Mouse (Mus musculus): ENCODE results near the gene Ap1ar.
"Not testable (repeated sequence)": the region's sequence is repeated elsewhere in the genome, so short reads cannot be mapped to it uniquely, and the experiment has no call there.

Ap1ar gene

DNA sequence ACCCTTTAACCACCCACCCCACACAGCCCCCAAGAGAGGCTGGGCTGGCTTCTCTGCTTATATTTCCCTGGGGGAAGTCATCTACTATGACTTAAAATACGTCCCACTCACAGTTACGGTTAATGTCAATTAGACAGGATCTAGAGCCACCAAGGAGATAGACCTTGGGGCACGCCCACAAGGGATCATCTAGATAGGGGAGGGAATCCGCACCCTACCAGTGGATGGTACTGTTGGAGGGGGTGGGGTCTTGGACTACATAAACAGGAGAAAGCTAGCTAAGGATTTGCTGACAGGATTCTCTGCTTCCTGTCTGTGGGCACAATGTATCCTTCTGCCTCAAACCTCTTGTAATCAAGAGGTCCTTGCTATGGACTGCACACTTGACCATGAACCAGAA lies 32.9 kb downstream of the Ap1ar start:
- in situ Hi-C loops (cut with MboI, MseI) = loop anchor here in 1 of 2 experiments (10.0 kb wide), 1 partner anchor 1920 kb away; no protein-coding TSS in a partner anchor

DNA sequence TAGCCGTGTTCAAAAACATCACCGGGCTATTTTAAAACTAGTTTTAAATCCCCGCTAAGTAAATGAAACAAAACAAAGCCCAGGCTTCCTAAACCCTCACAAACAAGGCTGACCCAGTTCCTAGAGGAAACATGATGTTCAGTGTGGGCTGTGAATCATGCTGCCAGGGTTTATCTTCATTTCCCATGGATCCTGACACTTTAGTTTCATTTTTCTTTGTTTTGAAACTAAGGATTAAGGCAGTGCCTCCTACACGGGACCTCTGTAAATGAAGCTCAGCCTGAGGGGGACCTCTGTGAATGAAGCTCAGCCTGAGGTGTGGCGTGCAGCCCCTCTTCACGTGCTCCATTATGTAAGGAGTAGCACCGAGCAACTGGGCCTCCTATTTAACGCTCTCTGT lies 34.5 kb downstream of the Ap1ar start:
- in situ Hi-C loops (cut with MboI, MseI) = loop anchor here in 1 of 2 experiments (10.0 kb wide), 1 partner anchor 1918 kb away; no protein-coding TSS in a partner anchor

DNA sequence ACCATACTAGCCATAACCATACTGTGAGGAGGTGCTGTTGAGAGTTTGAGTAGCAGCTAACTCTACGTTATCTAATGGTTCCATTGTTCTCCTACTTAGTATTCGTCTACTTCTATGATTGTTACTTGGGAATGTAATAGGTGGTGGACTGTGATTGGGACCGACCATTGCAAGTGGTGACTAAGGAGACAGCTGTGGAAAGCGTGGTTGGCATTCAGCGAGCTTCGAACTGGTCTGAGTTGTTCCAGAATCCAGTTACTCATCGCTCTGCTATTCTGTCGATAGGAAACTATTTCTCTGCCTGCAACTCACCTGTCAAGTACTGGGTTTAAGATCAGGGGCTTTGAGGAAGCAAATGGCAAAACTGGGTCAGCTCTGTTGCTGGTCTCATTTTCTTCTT lies 36.2 kb downstream of the Ap1ar start:
- in situ Hi-C loops (cut with MboI, MseI) = loop anchor here in 1 of 2 experiments (10.0 kb wide), 1 partner anchor 1916 kb away; no protein-coding TSS in a partner anchor

DNA sequence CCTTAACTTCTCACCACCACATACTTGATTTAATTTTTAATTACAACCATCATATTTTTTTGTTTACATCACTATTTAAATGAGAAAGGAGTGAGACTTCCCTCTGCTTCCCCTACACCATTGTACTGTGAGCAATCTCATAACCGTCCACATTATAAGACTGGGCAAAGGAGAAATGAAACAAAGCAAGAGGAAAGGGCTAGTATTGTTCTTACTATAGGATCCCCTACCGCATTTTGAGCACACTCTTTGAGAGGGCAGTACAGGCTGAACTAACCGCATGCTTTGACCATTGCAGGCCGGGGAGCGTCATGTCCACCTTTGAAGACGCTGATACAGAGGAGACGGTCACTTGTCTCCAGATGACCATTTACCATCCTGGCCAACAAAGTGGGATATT lies 41.1 kb downstream of the Ap1ar start:
- in situ Hi-C loops (cut with MboI, MseI) = no loop called here

DNA sequence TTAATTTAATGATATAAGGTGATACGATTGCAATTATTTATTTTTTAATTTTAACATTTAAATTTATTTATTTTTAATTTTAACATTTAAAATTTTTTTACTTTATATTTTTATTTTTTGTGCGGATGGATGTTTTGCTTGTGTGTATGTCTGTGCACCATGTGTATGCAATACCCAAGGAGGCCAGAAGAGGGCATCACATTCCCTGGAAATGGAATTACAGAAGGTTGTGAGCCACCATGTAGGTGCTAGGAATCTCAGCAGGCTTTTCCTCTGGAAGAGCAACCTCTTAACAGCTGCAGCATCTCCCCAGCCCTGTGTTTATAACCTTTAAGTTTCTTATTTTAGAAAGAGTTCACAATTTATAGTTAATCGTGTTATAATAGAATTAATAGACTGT lies 41.6 kb downstream of the Ap1ar start:
- in situ Hi-C loops (cut with MboI, MseI) = no loop called here

DNA sequence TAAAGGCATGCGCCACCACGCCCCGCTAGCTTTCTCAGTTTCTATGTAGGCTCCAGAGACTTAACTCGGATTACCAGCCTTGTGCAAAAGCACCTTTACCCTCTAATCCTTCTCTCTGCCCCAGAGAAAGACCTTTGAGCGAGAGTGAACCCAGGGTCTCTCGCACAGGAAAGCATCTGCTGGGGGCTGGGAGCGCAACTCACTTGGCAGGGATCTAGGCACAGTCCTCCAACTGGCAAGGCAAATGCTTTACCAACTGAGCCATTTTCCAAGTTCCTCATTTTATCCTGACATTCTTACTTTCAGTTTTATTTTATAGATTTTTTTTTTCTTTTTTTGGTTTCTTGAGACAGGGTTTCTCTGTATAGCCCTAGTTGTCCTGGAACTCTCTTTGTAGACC lies 44.3 kb downstream of the Ap1ar start:
- in situ Hi-C loops (cut with MboI, MseI) = no loop called here

DNA sequence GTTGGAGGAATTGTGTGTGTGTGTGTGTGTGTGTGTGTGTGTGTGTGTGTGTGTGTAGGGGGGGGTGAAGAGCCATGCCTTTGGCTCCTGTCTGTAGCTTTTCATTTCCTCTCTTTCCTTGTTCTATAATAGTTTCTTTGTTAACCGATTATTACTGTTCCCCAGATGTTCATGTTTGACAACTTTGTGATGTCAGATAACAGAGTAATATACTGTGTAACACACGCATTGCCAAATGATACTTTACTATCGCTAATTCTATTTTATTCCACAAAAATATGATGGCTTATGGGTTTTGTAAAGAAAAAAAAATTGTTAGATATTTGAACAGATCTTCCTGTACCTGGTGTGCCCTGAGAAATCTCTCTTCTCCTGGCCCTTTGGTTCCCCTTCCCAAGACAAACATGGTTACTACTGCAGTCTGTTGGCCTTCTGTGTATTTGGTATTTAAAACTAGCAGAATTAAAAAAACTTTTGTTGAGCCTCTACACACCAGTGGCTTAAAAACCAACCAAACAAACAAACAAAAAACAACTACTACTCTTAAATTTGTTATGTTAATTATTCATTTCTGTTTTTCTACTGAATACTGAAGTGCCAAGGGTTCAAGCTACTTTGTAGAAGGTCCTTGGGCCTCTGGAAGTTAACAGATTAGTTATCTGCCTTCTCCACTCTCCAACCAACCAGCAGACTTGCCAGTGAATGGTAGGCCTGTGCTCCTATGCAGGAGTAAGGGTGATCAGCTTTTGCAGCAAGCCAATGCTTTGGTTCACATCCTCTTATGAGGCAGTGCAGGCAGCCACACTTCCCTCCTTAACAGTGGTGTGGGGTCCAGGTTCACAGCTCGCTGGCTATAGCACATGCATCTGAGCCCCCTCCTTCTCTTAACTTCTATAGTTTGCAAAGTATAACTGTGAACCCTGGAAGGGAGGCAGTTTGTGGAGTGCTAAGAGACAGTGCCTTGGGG lies 45.4 kb downstream of the Ap1ar start:
- in situ Hi-C loops (cut with MboI, MseI) = no loop called here

DNA sequence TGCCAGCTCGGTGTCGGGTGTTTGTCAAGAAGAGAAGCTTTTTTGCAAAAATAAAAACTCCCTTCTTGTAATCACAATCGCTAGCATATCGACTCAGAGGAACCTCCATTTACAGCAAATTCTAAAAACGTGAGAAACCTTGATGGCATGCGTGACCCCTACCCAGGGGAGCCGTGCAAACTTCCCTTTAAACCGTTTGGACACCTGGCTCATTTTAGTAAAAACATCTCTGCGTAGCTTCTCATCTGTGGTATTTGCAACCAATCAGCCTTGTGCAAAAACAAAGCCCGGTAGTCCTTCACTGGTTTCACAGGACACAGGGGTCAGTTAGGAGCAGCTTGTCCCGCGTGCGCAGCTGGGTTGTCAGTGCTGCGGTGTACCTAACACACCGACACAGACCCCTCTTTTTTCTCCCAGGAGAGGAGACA lies 46.3 kb downstream of the Ap1ar start:
- in situ Hi-C loops (cut with MboI, MseI) = no loop called here

DNA sequence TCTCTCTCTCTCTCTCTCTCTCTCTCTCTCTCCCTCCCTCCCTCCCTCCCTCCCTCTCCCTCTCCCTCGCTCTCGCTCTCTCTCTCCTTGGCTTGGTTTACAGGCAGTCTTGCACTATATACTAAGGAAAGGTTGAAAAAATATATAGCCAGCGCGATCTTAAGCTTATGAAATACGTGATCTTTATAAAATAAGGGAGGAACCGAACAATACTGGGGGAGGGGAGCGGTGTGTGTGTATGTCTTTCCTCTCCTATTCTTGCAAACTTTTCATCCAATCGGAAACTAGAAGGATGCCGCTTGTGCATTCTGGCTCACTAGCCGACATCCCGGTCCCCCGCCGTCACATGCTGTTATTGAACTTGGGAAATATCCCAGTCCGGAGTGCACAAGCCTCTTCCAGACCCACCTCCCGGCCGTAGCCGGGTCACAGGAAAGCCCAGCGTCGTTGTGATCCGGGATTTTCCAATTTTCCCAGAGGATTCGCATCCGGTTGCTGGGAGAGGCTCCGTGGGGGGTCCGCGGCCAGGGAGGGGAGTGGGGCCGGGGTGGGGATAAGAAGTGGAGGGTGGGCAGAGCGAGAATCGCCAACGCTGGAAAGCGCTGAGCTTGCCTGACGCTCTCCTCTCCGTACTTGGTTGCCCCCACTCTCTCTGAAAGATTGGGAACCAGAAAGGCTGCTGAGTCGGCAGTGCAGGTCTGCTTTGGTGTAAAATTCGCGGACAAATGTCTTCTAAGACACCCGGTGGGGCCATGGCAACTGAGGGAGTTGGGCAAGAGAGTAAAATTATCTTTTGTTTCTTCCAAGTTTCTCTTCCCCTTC lies 46.9 kb downstream of the Ap1ar start:
- in situ Hi-C loops (cut with MboI, MseI) = no loop called here

DNA sequence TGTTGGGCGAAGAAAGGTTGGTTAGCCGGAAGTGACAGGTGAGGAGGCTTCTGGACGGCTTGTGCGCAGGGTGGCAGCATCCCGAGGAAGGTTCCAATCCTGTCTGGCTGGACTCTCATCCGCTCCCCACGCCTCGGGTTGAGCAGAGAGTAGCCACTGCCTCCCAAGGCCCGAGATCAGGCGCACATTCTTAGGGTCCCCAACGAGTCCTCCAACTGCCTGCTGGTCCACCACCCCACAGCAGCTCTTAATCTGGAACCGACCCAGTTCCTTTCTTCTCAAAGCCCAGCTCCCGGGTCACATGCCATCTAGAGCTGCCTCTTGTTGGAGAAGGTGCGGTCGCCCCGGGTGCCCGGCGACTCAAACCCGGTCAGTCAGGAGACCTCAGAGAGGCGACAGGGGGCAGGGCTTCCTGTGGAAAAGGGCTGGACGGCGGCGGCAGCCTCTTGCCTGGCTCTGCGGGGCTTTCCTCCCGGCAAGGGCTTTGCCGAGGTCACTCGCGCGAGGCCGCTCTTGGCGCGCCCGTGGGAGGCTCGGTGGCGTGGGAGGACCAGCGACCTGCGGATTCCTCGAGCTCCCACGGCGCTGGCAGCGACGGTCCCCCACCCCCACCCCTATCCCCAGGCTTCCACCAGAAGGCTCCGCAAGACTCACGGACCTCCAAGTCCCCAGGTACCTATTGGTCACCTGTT lies 47.7 kb downstream of the Ap1ar start, which contains the start of gene Tifa:
Gene Tifa, plus strand, starts transcription at position 306 of the 692 bp plus-strand sequence.
- in situ Hi-C loops (cut with MboI, MseI) = no loop called here

DNA sequence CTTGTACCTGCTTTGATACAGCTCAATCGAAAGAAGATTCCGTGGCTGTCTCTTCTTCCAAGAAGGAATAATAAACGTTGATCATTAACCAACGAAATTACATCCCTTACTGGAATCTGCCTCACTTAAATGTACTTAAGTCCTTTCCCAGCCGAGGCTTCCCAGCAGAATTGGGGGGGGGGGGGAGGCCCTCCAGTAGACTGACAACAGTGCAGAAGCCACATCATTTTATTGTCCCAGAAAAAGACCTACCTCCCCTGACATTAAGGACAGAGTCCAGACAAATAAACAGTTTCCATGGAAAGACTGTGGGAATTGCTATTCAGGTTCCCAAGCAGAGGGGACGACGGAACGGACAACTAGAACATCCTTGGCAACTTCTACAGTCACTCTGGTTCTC lies 48.4 kb downstream of the Ap1ar start:
- in situ Hi-C loops (cut with MboI, MseI) = no loop called here

DNA sequence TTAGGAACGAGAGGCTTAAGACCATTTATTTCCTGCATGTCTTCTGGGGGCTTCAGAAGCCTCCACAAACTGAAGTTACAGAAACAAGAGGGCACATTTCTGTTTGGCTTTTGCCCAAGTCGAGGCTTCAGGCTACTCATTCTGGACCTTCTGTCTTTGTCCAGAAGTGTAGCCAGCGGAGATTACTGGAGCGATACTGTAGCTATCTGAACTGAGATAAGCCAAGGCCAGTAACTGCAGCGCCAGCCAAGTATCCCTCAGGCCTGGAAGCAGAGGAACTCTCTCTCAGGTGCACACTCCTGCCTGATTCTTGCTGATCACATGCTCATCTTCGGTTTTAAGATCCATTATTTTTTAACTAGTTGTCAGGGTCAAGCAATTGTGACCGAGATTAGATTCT lies 49.3 kb downstream of the Ap1ar start:
- in situ Hi-C loops (cut with MboI, MseI) = no loop called here

DNA sequence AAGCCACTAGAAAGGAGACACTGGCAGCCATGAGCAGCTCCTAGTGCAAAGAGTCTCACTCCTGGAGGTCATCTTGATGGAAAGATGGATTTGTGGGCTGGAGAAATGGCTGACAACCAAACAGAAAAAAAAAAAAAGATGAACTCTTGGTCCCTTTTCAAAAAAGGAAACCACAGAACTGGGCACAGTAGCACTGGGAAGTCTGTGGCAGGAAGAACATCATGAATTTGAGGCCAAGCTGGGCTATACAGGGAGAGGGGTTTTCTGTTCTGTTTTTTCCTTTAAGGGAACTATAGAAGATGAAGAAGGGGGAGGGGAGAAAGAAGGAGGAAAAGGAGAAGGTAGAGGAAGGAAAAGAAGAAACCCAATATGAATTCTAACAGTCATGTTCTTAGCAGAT lies 50.3 kb downstream of the Ap1ar start:
- in situ Hi-C loops (cut with MboI, MseI) = no loop called here

DNA sequence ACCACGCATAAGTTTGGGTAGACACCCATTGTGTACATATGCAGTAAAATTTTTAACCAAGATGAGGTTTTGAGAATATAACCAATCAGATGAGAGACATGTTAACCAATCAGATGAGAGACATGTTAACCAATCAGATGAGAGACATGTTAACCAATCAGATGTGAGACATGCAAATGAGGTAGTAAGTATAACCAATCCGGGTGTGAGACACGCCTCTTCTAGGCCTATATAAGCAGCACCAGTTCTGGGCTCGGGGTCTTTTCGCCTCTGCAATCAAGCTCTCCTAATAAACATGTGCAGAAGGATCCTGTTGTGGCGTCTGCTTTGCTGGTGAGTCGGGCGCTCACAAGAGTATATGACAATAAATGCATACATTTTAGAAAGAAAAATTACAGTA lies 53.6 kb downstream of the Ap1ar start:
- in situ Hi-C loops (cut with MboI, MseI) = not testable (repeated sequence)

DNA sequence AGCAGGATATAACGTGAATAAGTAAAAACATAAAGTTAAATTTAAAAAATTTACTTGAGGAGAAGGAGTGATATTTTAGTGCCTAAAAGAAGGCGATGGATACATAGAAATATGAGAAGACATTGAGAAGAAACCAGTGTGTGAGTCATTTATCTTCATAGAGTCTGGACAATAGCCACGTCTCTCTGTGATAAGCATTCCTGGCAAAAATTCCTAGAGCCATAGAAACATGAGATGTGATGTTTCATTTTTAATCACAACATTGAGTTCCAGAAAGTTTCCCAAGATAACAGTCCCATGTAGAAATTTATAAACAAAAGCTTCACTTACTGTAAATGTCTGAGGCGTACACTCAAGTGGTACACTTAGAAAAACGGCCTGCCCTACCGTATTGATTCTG lies 54.4 kb downstream of the Ap1ar start:
- in situ Hi-C loops (cut with MboI, MseI) = no loop called here

DNA sequence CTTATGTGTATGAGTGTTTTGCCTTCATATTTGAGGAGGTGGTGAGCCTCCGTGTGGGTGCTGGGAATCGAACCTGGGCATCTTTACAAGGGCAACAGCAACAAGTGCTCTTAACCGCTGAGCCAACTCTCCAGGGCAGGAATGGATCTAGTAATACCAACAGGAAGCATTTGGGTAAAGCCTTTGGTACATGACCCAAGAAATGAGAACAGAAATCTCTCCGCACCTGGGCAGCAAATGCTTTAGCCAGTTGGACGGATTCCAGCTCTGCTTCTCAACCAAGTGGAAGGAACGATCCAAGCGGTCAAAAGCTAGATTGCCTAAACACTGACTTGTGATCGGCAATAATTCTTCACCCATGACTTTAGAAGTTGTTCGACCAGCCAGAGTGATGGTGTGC lies 56.4 kb downstream of the Ap1ar start:
- in situ Hi-C loops (cut with MboI, MseI) = no loop called here

DNA sequence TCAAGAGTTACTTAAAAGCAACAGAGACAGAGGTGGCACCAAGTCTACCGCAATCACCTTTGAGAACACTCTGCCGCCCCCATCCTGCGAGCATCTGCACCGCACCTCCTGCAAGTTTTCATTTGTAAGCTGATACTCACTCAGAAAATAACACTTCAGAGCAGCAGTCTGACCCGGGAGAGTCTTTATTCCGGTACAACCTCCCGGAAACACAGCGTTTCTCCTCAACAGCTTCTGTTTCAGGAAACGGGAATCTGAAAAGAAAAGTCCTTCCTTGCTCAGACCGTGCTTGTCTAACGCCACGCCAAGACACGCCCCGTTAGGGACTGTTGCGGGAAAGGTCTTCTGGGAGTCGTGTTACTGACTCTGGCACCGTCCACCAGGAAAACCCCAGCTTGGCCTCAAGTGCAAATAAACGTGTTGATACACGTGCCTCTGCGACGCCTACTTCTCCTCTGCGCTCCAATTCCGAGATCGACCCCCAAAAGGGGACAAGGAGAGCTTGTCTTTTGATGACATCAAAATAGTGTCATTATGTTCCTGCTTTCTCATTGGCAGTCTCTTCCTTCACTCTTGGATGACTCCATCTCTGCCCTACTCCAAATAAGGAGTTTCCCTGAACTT lies 57.2 kb downstream of the Ap1ar start, which contains the start of gene Alpk1:
Gene Alpk1, minus strand, starts transcription at position 507 of the 624 bp plus-strand sequence.
- in situ Hi-C loops (cut with MboI, MseI) = no loop called here

DNA sequence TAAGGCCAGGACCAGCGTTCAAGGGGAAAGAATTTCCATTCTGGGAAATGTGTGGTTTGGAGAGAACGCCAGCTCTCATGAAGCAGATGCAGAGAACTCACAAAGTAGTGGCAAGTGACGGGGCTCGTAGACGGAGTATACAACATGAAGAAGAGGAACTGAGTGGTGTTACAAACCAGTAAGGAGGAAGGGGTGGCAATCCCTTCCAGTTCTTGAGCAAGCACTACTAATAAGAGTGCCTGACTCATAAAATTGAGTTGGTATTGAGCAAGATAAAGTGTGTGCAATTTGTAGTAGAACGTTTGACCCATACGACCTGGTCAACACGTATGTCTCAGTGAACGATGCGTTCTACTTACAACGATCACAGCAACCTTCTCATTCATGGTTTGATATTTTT lies 68.2 kb downstream of the Ap1ar start:
- in situ Hi-C loops (cut with MboI, MseI) = no loop called here

DNA sequence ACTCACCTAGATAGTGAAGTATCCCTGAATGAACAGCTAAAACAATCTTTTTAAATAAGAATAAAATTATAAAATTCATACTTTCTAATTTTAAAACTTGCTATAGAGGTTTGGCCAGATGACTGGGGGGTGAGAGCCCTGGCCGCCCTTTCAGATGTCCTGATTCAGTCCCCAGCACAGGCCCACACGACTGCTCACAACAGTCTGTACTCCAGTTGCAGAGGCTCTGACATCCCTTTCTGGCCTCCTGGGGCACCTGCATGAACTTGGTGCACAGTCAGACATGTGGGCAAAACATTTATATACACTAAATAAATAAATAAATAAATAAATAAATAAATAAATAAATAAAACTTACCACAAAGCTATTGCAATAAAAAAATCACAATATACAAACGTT lies 71.4 kb downstream of the Ap1ar start:
- in situ Hi-C loops (cut with MboI, MseI) = no loop called here

DNA sequence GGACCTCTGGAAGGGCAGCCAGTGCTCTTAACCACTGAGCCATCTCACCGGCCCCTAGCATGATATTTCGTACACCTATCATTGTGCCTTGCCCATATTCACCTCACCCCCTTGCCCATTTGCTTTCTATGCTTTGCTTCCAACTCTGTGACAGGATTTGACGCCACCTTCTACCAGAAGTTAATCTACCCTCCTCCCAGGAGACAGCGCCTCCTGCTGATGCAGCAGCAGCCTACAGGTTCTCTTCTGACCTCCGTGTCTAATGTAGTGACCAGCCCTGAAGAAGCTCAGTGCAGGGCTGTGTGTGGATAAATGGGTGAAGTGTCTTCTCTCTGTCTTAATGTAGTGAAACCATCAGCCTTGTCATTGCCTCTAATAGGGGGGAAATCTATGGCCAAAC lies 72.8 kb downstream of the Ap1ar start:
- in situ Hi-C loops (cut with MboI, MseI) = loop anchor here (5.0 kb wide), 3 partner anchors 132 to 202 kb away; partner anchors contain the start of gene Neurog2 (in 1 of the 2)

DNA sequence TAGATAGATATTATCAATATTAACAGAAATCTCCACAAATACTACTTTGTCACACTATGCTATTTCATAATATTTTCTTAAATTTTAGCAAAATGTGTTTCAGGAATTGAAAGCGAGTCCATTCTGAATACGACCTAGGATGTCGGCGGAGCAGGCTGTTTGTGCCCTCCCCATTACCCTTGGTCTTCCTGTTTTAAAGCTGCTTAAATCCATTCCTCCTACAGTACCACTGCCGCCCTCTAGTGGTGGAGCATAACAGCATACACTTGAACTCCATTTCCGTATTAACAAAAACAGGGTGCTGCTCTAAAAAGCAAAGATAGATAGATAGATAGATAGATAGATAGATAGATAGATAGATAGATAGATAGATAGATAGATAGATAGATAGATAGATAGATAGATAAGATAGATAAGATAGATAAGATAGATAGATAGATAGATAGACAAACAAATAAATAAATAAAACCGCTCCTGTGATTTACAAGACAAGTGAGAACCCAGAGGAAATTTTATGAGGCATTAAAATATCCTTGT lies 74.2 kb downstream of the Ap1ar start:
- in situ Hi-C loops (cut with MboI, MseI) = loop anchor here (5.0 kb wide), 3 partner anchors 131 to 201 kb away; partner anchors contain the start of gene Neurog2 (in 1 of the 2)

Data from T-helper 17 cell (primary cell).